Mouse (Mus musculus): ENCODE measurements around the gene Slco2a1. TPM values are rescaled to one million over a fixed set of nuclear protein-coding genes. Genes with fewer than 3 reads are reported as not detected.

Gene Slco2a1
- total RNA-seq, 2 experiments from 2014 or later, result 7.4 to 9.3 TPM

- no peak for DNase-seq
These were observed 130.3 kb downstream of the Slco2a1 start for GRCm38 (mm10) chr9:103118651-103119275.

DNA sequence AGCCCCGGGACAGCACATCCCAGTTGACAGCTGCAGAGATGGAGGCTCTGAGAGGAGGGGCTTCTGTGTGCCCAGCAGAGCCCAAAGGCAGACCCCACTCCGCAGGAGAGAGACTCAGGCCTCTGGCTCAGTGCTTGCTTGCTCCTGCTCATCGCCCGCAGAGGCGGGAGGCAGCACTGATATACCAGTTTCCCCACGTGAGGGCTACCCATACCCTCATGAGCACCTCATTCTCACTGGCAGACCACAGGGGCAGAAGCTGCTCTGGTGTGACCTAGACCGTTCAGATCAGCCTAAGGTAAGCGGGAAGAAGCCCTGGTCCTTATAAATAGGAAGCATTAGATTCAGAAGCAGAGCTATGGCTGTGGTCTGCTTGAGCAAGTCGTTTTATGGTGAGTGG, 131.3 kb downstream of the Slco2a1 start:
- no peak for DNase-seq

DNA sequence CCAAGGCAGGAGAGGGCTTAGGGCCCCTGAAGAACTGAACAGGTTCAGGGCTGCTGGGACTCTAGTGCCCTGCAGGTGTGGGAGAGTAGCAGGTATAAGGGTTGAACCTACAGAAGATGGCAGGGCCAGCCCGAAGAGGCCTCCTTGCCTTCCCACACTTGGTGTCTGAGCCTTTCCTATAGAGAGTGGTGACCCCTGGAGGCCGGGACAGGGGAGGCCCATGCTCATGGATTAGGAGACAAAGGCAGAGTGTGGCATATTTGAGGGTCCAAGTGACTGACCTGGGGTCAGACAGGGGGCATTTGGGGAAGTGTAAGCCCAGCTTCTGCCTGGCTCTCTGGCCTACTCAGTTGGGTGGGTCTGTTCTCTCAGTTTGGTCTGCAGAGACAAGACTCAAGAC, 131.7 kb downstream of the Slco2a1 start:
- no peak for DNase-seq

- DNase-seq, result no peak
These were observed 133.0 kb downstream of the Slco2a1 start for GRCm38 (mm10) chr9:103121546-103121945.

- no peak for DNase-seq
These were observed 136.2 kb downstream of the Slco2a1 start for GRCm38 (mm10) chr9:103124746-103125145.

DNA sequence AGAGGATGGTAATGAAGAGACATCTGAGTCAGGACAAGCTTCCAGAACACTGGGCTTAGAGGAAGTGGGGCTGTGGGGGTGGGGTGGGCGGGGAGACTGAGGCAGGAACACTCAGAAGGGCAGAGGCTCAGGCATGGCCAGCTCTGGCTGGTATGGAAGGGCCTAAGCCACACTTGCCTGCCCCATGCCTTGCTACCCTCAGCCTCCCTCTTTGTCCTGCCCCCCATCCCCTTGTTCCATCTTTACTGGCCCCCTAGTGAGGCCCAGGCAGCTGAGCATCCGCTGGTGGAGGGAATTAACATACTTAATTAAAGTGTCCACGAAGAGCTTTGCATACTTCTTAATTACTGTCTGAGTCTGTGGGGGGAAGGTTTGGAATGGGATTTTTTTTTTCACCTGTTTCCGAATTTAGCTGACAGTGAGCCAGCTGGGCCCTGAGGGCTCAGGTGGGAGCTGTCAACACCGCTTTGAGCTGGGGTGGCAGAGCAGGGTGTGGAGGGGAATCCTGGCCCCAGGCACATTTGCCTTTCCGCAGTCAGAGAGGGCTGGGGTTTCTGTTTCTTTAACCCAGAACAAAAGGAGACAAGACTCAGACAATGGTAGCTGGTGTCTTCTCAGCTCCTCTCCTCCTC, 145.1 kb downstream of the Slco2a1 start:
- DNase-seq, result no peak

GRCm38 (mm10) chr9:103134450-103135030, 146.0 kb downstream of the Slco2a1 start:
- no peak for DNase-seq

- peak; percentile 73 for DNase-seq
These were observed 151.0 kb downstream of the Slco2a1 start for GRCm38 (mm10) chr9:103139481-103139880.

DNA sequence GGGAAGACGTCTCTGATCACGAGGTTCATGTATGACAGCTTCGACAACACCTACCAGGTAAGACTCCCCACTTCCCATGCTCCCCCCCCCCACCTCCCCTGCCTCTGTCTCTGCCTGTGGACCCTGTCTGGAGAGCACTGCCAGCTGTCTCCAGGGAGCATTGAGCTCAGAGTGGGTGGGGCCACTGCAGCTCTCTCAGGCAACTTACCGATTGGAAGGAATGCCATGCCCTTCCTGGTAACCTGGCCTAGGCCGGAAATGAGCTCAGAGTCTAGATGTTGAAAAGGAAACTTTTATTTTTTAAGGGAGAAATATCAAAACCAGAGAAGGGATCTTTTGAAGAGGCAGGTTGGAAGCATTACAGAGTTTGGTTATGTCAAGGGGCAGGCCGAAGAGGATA, 151.9 kb downstream of the Slco2a1 start:
- DNase-seq, result no peak

GRCm38 (mm10) chr9:103141266-103141665, 152.8 kb downstream of the Slco2a1 start:
- no peak for DNase-seq

DNA sequence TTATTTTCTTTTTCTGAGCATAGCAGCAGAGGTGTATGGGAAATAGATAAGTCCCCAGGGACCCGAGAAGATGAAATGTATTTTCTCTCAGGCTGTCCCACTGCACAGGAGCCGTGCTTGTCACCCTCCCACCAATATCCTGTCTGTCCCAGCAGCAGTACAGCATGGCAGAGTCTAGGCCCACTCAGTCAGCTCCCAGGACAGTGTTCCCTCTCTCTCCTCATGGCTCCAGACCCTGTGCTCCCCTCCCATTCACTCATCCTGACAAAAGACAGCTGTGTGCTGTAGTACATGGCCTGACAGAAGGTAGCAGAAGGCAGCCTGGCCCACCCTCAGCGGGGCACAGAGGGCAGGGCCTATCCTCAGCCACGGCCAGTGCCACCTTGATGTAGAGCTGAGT, 155.4 kb downstream of the Slco2a1 start:
- DNase-seq, result no peak

DNA sequence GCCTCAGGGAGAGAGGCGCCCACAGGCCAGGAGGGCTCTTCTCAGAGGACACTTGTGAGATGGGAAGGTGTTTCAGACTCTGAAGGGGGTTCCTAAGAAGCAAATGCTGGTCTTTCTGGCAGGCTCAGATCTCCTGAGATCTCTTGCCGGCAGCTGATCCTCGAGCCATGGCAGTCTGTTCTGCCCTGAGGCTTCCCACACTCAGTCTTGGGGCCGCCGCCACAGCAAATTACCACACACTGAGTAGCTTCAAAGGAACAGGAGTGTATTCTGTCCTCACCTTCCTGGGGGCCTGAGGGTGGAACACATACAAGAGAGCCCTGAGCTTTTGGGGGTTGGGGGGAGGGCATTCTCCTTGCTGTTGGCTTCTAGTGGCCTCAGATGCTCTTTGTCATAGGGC, 156.8 kb downstream of the Slco2a1 start:
- DNase-seq, result no peak

Other genes with a start within 250 kb of the Slco2a1 start
- gene Ryk, start 153.8 kb upstream of the Slco2a1 start, total RNA-seq (2021), result 10 to 100 TPM; 53.2 to 55.4 TPM
- gene Rab6b, start 123.1 kb downstream of the Slco2a1 start, total RNA-seq (2021), result 10 to 100 TPM in 1 of 2 experiments, 1 to 10 TPM in 1; 7.0 to 14.7 TPM
- 10 to 100 TPM; 21.9 to 26.8 TPM for gene Srprb, start 213.4 kb downstream of the Slco2a1 start, total RNA-seq (2021)
- 10 to 100 TPM; 13.9 to 18.0 TPM for gene Gm20425, start 241.6 kb downstream of the Slco2a1 start, total RNA-seq (2021)
- gene Trf, start 241.7 kb downstream of the Slco2a1 start, total RNA-seq (2021), result 1,000 to 10,000 TPM; 3,036 to 6,940 TPM

Measured in adrenal gland, postnatal 10 days (tissue).